Mouse (Mus musculus): Measurements from ENCODE around the gene Col2a1.

Gene Col2a1

DNA sequence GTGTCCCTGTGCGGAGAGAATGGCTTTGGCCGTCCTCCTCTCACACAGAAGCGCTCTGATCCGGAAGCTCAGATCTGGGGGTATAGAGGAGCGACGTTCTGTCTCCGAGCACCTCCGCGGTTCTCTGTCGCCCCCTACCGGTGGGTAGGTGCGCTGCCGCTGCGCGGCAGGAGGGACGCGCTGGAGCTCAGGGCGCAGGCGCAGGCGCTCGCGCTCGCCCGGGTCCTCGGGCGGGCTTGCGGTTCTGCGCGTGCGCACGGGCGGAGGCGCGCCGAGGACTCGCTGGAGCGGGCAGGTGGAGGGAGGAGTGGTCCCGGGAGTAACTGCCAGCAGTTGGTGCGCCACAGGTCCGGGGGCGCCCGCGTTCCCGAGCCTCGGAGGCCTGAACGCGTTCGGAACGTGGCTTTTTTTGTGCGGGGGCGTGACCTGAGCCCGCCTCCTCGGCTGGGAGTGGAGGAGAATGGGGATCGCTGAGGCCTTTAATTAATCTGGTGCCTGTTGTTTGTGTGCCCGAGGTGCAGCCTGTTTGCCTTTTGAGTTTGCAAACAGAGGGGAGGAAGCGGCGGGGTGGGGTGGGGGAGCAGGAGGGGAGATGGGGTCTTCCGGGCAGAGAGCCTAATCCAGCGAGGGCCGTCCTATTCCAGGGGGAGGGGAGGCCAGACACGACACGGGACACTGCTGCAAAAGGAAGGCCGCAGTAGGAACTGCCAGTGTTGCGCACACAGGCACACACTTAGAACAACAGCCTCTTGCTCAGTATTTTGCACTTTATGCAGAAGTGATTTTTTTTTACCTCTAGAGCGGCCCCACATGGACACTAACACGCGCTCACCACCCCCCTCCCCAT is 40.3 kb downstream of the Col2a1 start, which contains the start of gene Tmem106c:
Tmem106c (plus strand) TSS at position 212 of the 847 bp plus-strand sequence.
- DNase-seq (ENCODE audit: extremely low read depth, low read depth) = peak; percentile 93

DNA sequence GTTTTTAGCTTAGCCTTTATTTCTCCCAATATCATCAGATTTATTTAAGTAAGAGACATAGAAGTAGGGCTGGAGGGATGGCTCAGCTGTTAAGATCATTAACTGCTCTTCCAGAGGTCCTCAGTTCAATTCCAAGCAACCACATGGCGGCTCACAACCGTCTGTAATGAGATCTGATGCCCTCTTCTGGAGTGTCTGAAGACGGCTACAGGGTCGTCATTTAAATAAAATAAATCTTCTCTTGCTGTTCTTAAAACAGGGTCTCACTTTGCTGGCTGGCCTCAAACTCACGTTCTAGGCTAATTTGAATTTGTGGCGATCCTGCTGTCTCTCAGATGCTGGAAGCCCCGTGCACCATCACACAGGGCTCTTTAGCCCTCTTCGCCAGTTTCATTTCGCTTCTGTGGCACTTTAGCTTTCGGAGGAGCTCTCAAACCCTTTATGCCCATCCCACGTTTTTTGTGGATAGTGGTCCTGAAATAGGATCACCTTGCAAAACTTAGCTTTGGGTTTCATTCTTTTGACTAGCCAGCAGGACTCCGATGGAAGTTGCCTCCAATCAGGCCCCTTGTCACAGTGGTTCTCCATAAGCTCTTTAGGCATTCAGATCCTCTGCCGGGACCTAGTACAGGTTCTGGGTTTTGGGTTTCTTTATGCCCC is 41.0 kb downstream of the Col2a1 start:
- DNase-seq (ENCODE audit: extremely low read depth, low read depth) = peak; percentile 47

DNA sequence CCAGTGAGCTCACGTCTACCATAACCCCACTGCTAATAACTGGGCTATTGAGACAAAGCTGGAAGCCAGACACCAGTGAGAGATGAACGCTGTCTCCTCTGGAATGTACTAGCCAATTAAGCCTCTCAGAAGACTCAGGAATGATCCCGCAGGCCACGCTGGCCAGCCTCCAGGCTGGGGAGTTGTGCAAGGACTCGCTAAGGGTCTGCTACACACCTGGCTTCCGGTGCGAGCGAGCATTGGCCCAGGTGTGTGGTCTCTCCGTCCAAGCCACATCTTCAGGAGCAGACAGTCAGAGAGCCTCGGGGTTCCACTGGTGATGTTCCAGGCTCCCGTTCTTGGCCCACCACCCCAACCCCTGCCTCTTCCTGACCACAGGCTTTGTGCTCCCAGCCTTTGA is 48.1 kb downstream of the Col2a1 start:
- DNase-seq (ENCODE audit: extremely low read depth, low read depth) = no peak

DNA sequence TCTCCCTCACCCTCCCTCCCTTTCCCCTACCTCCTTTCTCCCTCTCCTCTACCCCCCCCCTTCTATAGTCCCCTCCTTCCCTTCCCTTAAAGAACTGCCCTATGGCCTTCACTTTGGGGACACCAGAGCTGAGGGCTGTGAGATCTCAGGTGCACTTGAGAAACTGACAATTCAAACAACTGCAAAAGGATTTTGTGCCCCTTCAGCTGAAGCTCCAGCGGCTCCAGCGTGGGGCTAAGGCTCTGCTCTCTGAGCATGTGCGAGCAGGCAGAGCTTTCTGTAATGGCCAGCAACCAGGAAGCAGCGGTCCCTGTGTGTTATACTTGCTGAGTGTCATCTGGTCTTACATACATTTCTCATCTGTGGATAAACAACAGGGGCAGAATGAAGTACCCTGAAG is 48.8 kb downstream of the Col2a1 start:
- no peak for DNase-seq (ENCODE audit: extremely low read depth, low read depth)

DNA sequence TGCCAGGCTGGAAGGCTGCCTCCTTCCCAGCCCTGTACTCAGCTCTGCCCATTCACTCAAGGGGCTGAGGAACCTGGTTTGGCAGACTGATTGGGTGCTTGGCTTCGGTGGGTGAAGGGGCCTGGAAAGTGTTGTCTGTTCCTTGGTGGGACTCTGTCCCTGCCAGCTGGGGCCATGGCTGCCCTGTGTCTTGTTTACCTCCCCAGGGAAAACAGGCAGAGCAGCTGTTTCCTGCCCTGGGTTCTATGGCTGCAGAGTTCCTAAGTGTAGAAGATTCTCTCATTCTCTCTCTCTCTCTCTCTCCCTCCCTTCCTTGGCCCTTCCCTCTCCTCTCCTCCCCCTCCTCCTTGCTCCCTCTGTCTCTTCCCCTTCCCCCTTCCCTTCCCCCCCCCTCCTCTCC is 49.2 kb downstream of the Col2a1 start:
- DNase-seq (ENCODE audit: extremely low read depth, low read depth) = no peak

DNA sequence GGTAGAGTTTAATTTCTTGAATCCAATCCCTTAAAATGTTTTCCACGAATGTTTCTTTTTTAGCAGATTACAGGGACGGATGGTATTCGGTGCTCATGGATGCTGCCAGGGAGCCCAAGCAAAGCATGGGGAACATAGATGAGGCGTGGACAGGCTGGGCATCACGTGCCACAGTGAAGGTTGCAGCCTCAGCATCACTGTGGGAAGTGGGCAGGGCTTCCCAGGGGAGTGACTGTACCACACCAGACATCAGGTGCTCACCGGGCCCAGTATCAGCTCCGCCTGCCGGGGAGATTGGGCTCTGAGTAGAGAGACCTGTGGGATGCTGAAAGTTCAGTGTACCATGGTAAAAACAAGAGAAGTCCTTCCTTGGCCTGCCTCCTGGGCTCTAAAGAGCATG is 49.8 kb downstream of the Col2a1 start:
- no peak for DNase-seq (ENCODE audit: extremely low read depth, low read depth)

DNA sequence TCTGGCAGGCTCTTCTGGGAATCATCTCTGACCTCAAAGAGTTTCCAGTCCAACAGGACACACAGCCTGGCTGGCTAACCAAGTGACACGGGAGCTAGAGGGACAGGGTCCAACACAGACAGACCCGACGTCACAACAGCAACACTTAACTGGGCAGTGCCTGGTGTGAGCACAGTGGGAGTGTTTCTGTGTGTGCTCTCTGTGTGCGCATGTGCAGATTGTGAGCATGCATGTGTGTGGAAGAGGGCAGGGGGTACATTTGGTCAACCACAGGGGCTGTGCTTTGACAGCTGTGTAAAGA is 51.7 kb downstream of the Col2a1 start:
- no peak for DNase-seq (ENCODE audit: extremely low read depth, low read depth)

DNA sequence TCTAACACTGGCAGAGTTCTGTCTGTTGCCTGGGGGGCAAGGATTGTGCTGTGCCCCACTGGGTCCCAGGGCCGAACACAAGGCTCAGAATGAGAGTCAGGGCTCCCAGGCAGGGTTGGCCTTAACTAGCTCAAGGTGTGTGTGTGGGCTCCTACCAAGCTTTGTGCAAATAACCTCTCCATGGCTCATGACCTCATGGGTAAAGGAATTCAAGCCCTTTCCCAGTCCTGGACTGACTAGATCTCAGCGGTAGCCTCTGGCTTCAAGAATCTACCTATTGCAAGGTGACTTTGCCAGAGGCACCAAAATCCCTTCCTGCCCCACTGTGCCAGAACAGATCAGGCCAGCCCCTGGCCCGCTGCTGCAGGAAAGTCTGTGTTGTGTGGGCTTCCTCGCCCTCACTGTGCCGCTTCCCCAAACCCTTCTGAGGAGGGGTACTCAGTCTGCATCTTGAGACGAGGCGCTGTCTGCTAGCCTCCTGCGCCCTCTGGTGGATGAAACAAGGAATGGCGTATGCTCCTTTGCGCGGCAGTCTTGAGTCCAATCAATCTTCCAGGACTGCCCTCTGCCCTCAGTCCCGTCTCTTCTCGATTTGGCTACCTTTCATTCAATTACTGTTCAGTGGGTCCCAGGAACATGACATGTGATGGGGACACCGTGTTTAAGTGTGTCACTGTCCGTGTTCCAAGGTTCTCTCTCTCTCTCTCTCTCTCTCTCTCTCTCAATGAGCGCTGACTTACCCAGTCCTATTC is 52.2 kb downstream of the Col2a1 start:
- peak; percentile 53 for DNase-seq (ENCODE audit: extremely low read depth, low read depth)

DNA sequence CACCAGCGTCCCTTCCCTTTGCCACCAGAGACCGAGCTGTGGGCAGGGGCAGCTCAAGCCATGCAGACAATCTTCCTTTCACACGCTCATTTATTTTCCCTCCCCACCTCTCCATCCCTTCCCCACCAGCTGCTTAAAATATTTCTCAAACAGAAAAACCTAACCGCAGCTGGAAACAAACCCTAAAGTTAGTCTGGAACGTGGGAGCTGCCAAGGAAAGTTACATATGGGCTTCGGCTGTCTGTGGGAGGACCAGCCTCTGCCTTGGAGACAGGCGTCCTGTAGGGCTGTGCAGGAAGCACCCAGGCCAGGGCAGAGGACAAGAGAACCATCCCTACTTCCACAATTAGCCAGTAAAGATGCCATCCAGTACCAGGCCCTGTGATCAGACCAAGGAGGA is 54.3 kb downstream of the Col2a1 start:
- DNase-seq (ENCODE audit: extremely low read depth, low read depth) = no peak

DNA sequence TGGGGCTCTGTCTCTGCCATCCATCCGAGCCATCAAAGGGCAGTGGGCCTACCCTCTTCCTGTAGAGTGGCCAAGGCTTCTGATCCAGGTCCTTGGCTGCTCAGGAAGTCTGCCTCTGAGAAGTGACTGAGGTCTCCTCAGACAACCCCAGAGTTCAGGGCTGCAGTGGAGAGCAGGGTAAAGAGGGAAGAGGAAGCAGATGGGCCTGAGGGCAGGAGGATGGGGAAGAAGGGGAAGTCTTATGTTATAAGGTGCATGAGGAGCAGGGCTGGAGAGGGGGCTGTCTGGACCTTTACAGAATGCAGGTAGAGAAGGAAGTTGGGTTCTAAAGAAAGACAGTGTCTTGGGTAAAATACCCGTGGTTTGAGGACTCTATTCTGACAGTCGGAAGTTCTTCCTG is 54.8 kb downstream of the Col2a1 start:
- peak; percentile 30 for DNase-seq (ENCODE audit: extremely low read depth, low read depth)

DNA sequence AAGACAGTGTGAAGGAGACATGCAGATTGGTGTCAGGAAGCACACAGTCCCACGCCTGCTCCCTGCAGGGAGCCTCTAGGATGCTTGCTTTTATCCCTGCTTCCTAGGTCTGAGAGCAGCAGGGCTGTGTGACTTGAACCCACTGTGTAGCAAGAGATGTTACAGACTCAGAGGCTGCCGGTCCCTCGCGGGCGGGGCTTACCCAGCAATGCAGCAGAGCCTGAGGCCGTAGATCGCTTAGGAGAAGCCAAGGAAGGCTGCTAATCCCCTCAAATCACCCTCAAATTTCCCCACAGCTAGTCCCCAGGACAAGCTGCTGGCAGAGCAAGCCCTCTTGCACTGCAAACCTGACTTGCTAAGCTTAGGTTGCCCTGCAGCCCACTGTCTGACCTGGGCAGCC is 55.8 kb downstream of the Col2a1 start:
- DNase-seq (ENCODE audit: extremely low read depth, low read depth) = no peak

DNA sequence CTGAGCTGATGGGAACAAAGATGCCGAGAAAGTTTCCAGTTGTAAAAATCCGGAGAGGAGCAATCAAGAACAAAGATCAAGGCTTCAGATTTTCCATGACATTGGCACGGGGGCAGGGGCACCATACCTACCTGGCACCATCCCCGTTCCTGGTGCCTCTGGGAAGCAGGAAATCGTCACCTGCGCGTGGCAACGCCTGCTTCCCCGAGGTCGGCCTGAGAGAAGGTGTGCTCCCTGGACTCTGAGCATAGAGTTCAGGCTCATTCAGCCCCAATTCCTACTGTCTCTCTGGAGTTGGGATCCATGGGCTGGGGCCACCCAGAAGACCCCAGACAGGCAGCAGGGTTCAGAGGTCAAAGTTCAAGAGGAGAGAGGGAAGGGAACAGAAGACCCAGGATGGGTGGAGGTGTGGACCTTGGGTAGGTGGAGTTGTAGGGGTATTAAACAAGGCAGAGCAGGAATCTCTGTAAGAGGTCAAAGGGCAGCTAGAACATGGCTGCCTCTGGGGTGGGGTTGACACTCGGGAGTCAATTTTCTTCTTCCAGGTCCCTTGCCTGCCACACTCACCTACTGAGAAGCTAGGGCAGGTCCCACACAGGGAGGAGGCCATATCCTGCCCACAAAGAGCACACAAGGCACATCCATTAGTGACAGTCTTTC is 58.7 kb downstream of the Col2a1 start:
- no peak for DNase-seq (ENCODE audit: extremely low read depth, low read depth)

DNA sequence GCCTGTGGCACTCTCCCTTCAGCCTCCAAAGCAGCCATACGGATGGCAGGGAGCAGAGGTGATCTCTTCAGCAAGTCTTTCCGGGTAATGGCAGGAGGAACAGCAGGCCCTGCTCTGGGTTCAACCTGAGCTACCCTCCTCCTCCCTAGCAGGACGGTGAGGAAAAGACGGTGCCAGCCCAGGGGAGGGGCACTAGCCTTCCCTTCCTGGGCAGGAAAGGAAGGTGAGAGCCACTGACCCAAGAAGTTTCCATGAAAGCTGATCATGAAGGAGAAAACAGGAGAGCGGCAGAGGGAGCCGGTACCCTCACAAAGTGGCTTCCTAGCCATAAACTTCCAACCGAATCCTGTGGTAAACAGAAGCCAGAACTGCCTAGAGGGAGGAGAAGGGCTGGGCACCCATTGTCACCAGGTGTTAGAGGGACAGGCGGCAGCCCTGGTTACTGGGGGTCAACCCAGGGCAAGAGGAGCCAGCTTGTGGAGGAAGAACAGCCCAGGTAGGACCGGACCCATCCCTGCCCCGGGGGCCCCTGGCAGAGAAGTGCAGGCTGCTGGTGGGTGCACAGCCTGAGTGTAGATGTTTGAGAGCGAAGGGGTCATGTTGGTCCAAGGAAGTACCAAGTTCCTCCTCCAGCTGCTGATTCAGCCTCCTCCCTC is 59.4 kb downstream of the Col2a1 start:
- DNase-seq (ENCODE audit: extremely low read depth, low read depth) = no peak

DNA sequence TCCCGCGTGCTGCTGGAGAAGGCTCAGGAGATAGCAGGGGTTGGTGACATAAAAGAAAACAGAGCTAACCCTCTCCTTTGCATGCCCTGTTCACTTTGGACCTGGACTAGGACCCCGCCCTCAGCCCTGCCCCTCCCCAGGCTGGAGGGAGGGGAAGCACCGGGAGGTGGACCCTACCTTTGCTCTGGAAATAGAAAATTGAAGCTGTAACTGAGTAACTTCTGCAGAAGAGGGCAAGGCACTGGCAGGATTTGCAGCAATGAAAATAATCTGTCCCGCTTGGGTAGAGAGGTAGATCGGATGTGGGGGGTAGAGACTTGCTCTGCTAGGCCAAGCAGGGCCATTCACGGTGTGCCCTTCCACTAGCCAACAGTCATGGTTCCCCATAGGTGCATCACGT is 61.1 kb downstream of the Col2a1 start:
- no peak for DNase-seq (ENCODE audit: extremely low read depth, low read depth)

DNA sequence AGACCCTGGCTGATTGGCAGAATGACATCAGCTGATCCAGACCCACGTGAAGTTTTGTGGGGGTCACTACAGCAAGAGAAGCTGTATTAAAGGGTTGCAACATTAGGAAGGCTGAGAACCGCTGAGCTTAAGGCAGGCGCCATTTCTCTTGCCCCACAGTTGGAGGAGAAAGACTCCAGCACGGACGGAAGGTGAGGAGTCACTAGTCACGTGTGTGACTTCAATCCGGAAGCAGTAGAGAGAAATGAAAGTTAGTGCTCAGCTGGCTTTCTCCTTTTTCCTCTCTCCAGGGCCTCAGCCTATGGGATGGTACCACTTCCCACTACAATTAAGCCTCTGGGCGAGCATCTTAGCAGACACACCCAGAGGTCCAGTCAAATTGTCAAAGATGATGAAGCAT is 62.0 kb downstream of the Col2a1 start:
- DNase-seq (ENCODE audit: extremely low read depth, low read depth) = no peak

DNA sequence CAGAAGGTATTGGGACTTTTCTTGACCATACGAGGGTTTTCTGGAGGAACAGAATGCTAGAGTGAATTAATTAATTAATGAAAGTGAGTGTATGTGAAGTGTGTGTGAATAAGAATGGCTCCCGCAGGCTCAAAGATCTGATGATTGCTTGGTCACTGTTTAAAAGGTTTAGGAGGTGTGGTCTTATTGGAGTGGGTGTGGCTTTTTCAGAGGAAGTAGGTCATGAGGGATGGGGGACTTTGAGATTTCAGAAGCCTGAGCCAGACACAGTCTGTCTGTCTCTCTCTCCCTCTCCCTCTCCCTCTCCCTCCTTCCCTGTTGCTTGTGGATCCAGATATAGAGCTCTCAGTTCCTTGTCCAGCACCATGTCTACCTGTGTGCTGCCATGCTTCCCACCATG is 63.2 kb downstream of the Col2a1 start:
- no peak for DNase-seq (ENCODE audit: extremely low read depth, low read depth)

DNA sequence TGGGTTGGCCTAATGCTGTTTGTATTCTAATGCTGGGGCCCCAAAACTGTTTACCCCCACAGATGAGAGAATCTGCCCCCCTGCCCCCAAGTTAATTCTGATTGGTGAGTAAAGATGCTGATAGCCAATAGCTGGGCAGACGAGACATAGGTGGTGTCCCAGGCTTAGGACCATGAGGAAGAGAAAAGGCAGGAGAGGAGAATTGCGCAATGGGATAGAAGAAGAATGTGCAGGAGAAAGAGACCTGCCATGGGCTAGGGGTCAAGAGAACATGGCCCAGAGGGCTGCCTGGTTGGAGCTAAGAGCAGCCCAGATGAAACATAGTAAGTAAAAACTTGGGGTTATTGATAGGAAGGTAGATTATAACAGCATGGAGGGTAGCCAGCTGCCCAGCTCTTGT is 64.4 kb downstream of the Col2a1 start:
- no peak for DNase-seq (ENCODE audit: extremely low read depth, low read depth)

DNA sequence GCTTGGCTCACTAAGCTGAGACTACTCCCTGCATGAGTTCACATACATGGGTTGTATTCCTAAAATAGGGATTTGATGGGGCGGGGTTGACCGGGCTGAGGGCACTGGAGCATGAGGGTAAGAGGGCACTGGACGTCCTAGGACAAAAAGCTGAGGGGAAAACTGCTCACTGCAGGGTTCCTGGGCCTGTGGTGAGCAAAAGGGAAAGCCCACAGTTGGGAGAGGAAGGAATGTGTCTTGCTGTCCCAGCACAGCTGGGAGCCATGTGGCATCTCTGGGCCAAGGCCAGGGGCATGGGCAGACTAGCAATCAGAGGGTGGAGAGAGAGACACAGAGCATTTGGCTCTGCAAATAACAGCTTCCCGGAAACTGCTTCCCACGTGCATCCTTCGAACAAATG is 65.9 kb downstream of the Col2a1 start:
- DNase-seq (ENCODE audit: extremely low read depth, low read depth) = no peak

DNA sequence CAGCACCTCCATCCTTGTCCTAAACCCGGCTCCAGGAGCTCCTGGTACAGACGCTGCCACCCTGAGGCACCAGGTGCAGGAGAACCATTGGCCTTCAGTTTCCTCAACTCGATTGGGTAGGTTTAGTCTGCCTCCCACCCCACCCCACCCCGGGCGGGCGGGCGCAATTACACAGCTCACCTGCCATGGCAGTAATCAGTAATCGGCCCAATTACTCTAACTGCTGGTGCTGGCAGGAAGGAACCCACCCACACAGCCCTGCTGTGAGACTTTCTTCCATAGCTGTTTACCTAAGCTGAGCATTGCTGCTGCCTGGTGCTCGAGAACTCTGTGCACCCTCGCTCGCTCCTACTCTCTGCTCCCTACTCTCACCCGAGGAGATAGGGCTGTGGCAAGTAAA is 72.1 kb downstream of the Col2a1 start:
- no peak for DNase-seq (ENCODE audit: extremely low read depth, low read depth)

DNA sequence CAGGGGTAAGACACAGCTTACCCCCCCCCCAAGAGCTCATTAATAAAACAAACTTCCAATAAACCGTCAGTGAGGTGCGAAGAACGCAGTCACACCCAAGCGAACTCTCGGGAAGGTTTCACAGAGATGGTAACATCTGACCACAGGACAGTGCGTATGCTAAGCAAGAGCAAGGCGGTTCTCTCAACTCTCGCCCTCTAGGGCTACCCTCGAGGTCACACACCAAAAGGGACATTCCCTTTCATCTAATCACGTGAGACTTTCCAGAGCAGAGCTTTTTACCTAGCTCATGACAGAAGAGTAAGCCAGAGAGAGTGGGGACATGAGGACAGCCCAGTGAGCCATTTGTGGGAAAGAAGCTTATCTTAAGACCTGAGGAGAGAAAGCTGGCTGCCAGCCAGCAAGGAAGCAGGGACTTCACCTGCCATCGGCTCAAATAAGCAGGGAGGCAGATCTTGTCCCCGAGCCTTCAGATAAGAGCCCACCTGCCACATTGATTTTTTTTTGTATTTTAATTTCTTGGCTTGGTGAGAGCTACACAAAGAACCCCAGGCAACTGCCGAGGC is 75.2 kb downstream of the Col2a1 start:
- no peak for DNase-seq (ENCODE audit: extremely low read depth, low read depth)

DNA sequence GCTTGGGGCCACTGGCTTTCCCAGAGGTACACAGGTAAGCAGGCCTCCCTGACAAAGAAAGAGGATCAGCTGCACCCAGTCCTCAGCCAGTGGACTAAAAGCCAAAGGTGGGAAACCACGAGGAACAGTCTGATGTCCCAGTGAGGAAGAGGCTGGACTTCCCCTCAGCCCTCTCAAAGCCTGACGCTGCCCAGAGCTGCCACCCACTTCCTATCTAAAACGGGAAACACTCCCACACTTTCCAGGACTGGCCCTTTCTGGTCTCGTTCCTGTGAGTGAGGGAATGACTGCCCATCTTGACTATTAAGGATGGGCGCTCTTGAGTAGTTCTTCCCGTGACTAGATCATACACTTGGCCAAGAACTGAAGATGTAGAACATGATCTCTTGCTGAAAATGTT is 76.7 kb downstream of the Col2a1 start:
- DNase-seq (ENCODE audit: extremely low read depth, low read depth) = no peak

All from MEL-GATA-1-ER (cell line).